Mouse (Mus musculus) CD4-positive helper T cell, adult 2 months (primary cell): ENCODE results near the gene Tescl.

Experiments used
- DNase-seq: peaks from one replicate; pipeline ENCODE4 v3.0.0-alpha.2; 2012; ENCODE audit warnings: low read depth, missing footprints, low spot score

Gene Tescl

DNA sequence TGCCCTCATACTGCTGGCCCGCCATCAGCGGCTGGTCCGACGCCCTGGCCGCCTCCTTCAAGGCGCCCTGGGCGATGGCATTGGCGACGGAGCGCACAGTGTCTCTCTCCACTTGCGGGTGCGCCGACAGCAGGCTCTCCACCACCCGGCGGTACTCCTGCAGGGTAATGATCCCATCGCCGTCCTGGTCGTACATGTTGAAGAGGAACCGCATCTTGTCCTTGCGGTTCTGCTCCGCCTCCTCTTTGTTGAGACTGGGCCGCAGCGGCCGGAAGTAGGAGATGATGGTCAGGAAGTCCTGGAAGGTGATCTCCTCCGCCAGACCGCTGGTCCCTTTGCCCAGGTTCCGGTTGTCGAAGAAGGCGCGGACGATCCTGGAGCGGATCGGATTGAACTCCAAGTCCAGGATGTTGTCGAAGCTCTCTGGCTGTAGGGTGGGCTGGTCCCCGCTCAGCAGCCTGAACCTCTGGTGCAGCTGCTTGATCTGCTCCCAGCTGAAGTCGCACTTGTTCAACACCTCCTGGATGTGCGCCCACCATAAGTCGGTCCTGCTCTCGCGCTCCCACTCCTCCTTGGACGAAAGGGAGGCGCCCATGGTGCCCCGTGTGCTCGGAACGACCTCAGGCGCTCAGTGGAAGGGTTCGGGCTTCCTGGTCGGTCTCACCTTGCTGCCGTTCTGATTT, at the start of gene Tescl:
Tescl (minus strand) TSS at position 633 of the 683 bp plus-strand sequence.
- DNase-seq = no peak

DNA sequence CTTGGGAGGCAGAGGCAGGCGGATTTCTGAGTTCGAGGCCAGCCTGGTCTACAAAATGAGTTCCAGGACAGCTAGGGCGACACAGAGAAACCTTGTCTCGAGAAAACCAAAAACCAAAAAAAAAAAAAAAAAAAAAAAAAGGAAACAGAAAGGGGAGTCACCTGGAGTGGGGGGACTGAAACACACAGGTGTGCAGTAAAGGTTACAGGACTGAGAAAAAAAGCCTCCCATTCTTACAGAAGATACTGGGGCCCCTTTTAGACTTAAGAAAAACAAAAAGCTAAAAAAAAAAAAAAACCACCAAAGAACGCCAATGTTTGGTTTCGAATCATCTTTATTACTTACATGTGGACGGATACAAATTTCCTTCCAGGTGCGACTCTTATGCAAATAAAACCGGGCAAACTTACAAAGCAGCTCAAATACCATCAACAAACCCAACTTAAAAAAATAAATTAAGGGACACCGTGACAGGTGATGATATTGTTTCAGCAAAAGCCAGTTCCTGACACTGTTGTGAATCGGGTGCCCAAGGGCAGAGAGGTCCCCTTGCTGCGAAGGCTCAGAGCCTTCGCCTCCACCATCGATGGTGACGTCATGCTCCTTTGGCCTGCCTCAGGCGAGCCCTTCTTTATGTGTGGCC, 49.1 kb upstream of the Tescl start:
- peak; percentile 59 for DNase-seq

DNA sequence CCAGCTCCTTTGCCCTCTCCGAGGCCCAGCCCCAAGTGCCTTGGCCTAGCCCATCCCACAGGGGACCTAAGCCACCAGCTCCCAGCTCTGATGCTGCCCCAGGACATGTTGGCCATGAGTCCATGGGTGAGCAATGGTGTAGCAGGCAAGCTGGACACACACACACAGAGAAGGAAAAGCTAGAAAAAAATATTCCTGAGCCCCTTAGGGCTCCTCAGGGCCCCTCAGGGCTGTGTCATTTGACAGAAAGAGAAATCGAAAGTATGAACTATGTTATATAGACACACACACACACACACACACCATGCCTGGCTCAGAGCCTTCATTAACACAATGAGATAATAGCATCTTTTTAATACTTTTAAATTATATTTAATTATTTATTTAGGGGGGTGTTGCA, 46.6 kb upstream of the Tescl start:
- DNase-seq = peak; percentile 61

DNA sequence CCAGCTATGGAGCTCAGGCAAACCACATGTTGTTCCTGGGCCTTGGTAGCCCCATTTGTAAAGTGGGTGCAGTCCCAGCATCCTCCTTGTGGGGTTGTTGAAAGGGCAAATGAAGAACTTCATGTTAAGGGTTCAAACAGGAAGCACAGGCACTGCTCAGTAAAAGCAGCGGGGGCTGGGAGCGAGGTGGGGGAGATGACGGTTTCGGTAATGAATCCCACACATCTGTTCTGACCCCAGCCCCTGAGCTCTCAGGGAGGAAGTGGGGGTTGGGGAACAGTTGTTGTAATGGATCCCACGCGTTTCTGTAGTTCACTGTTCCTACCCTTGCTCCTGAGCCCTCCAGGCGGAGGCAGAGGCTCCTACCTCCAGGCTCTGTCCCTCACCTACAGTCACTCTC, 46.2 kb upstream of the Tescl start:
- peak; percentile 81 for DNase-seq

DNA sequence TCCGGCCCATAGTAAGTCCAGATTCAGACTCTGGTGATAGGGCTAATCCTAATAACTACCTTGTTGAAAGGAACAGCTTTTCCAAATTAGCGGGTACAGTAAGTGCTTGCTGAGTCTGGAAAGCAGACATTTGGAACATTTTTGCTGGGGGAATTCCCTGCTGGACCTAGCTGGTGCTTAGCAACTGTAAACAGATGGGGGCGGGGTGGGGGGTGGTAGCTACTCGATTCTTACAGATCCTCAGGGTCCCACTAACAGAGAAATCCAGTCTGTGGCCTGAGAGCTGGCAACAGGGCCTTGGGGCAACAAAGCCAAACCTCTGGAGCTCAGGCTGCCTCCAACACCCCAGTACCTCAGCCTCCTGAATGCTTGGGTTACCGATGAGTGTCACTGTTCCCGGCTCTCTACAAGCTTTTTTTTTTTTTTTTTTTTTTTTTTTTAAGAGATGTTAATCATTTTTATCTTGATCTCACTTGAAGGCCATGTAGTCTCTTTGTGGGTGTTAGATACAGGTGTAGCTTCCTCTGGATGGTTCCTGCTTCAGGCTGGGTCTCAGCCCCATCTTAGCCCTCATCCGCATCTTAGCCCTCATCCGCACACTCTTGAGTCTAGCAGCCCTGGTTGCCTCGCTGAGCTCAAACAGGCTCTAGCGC, 44.4 kb upstream of the Tescl start:
- DNase-seq = peak; percentile 88

DNA sequence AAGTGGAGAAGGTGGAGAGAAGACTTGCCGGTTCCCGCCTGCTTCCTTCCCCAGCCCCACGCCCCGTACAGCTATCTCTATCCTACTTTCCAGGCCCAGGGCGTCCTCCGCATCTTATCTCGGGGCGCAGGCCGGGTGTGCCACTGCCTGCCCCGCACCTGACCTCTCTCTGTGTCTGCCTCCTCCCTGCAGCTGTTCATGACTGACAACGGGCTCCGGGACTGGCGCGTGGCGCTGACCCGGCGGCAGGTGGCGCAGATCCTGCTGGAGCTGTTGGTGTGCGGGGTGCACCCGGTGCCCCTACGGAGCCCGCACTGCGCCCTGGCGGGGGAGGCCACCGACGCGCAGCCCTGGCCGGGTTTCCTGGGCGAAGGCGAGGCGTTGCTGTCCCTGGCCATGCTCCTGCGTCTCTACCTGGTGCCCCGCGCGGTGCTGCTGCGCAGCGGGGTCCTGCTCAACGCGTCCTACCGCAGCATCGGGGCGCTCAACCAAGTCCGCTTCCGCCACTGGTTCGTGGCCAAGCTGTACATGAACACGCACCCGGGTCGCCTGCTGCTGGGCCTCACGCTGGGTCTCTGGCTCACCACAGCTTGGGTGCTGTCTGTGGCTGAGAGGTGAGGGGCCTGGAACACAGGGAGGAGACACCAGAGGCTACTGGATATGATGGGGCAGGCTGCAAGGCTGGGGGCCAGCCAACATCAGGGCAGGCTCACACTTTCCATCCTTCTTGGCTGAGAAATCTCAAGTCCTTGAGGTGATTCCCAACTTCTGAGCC, 43.5 kb upstream of the Tescl start:
- peak; percentile 76 for DNase-seq

DNA sequence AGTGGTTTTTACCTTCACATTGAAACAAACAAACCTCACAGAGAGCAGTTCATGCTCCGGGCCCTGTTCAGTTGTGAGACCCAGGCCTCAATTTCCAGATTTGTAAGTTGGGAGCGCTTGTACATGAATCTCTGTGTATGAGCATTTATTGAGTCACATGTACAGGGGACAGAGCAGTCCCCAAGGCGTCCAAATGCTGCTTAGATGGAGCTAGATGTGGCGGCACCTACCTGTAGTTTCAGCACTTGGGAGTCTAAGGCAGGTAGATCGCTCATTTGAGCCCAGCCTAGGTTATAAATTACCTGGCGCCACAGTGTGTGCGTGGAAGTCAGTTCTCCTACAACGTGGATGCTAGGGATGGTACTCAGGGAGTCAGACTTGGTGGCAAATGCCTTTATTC, 42.7 kb upstream of the Tescl start:
- no peak for DNase-seq

DNA sequence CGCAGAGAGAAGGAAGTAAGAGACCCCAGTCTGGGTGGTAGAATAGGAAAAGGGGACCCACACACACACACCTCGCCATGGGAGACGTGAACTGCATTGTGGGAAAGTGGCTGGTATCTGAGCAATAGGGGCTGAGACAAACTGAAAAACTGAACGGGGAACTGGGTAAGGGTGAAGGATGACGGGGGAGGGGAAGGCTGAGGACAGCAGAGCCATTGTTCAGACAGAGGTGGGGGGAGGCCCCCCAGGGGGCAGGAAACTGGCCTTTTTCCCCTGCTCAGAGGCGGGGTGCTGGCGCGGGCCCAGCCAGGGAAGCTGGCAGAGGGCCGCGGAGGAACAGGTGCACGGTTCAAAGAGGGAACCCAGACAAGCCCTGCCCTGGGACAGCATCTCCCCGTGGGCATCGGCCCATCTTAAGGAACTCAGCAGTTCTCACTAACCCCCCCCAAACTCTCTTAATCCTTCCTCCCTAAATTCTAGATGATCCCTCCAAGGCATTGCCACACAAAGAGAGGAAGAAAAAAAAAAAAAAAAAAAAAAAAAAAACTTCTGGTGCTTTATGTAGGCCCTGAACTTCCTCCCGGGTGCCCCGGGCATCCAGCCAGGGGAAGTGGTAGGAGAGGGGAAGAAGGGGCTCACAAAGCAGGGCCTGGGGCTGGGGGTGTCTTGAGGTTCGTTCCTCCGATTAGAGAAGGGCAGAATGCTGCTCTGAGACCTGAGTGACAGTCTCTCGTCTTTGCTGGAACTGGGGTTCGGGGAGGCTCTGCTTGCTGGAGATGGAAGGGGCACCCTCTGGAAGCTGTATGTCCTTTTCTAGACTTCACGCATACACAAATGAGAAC, 40.0 kb upstream of the Tescl start:
- DNase-seq = peak; percentile 88

DNA sequence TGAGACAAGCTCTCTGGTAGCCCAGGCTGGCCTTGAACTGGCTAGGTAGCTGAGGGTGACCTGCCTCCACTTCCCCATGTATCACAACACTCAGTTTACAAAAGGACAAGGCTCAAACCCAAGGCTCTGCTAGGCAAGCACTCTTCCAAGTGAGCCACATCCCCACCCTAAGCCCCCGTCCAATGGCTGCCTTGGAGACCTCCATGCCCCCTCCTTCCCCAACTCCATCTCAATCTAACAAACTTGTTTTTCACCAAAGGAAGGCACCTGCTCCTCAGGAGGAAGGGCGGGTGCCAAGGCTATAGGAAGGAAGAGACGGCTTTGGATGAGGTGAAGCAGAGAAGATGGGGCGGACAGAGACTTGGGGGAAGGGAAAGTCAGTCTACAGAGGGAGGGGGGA, 39.0 kb upstream of the Tescl start:
- no peak for DNase-seq

DNA sequence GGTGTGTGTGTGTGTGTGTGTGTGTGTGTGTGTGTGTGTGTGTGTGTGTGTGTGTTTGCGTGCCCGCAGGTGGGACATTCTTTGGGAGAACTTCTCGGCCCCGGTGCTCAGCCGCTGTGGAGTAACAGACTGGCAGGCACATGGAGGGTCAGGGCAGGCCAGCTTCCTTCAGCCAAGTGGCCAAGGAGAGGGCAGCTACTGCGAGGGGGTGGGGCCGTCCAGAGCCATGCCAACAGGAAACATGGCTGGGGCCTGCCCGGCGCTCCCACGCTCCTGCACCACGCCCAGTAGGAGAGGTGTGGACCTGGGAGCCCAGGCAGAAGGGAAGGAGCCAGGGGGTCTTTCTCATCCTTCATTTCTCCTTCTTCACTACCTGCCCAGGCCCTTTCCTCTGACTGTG, 38.6 kb upstream of the Tescl start:
- DNase-seq = peak; percentile 38

DNA sequence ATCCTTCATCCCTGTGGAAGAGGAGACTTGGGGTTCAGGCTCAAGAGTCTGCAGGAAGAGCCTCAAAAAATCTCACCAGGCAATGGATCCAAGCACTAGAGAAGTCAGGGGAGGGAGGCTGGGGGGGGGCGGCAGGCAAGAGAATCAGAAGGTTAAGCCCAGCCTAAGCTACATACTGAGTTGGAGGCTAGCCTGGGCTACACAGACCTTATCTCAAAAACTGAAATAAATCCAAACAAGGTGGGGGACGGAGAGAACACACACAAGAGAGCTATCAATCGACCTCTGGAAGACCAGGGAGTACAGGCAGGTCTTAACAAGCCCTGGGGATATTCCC, 38.0 kb upstream of the Tescl start:
- peak; percentile 41 for DNase-seq

DNA sequence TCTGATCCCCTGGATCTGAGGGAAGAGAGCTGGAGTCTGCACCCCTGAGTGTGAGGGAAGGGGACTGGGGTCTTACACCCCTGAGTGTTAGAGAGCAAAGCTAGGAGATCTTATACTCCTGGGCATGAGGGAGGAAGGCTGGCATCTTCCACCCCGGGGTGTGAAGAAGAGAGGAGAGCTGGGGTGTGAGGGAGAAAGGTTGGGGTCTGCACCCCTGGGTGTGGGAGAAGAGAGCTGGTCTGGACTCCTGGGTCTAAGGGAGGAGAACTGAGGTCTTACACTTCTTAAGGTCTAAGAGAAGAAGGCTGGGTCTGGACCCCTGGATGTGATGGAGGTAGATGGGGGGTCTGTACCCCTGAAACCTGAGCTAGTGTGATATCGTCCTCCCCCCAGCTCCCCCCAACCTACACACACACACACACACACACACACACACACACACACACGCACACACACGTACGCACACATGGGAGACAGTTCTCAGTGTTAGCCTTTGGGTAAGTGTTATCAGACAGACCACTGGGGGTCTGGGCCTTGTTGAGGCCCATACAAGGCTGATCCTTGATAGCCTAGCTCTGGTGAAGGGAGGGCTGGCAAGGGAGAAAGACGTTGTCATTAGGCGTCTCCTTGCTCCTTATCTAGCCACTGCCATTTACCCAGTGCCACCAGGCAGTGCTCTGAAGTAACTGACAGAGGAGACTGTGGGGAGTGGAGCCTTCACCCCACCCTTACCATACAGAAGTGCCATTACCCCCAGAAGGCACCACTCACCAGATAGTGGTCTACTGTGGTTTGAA, 37.5 kb upstream of the Tescl start:
- DNase-seq = peak; percentile 51

DNA sequence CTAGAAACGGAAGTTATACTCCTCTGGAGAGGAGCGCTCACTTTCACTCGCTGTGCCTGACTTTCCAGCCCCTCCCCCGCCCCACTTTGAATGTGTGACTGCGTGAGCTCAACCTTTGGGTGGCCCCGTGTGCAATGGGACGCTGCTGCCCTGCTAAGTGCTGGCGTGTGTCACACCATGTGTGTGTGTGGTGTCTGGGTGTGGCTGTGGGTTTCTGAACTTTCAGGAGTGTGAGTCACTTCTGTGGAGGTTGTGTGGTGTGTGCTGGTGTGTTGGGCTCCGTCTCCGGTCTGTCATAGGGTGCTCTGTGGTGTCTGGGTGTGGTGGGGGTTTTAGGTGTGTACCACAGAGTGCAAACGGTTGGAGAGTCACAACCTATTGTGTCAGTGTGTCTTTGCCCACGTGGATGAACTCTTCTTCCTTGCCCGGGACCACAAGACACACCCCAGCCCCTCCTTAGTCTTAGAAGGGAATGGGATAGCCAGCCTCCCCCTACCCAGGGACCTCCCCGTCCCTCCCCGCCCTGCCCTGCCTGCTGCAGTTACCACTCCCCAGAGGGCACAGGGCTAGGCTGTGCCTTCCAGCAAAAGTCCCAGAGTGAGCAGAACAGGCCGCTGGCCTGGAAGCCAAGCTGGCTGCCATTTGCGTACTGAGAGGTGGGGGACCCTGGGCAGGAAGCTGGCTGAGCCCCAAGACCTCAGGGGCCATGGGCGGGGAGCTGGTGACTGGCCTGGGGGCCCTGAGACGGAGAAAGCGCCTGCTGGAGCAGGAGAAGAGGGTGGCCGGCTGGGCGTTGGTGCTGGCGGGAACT, 36.2 kb upstream of the Tescl start, which contains the start of gene Kcnn4:
Kcnn4 (plus strand) TSS at position 533 of the 811 bp plus-strand sequence.
- DNase-seq = peak; percentile 96

DNA sequence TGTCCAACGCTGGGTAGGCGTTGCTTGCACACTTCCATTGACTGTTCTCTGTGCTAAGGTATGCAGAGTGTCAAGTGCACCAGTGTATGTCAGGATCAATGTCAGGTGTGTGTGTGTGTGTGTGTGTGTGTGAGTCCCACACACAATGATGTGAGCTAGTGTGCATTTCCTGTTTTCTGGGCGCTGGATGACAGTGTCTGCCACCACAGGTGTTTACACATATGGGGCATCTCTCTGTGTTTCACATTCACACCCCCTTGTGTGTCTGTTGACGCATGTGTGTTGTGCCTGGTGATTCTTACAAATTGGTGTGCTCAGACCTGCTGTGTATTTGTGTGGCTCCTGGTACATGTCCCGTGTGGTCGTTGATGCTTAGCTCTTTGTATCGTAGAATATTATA, 35.2 kb upstream of the Tescl start:
- DNase-seq = peak; percentile 62

DNA sequence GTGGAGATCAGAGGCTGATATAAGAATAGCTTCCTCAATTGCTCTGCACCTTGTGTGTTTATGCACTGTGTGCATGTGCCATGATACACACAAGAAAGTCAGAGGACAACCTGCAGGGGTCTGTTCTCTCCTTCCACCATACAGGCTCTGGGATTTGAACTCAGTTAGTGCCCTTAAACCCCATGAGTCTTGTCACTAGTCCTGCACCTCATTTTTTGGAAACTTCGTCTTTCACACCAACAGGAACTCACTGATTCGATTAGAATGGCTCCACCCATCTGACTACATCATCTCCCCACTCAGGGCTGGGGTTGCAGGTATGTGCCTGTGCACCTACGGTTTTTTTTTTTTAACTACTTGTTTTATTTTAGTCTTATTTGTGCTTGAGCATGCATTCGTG, 34.5 kb upstream of the Tescl start:
- DNase-seq = peak; percentile 68

DNA sequence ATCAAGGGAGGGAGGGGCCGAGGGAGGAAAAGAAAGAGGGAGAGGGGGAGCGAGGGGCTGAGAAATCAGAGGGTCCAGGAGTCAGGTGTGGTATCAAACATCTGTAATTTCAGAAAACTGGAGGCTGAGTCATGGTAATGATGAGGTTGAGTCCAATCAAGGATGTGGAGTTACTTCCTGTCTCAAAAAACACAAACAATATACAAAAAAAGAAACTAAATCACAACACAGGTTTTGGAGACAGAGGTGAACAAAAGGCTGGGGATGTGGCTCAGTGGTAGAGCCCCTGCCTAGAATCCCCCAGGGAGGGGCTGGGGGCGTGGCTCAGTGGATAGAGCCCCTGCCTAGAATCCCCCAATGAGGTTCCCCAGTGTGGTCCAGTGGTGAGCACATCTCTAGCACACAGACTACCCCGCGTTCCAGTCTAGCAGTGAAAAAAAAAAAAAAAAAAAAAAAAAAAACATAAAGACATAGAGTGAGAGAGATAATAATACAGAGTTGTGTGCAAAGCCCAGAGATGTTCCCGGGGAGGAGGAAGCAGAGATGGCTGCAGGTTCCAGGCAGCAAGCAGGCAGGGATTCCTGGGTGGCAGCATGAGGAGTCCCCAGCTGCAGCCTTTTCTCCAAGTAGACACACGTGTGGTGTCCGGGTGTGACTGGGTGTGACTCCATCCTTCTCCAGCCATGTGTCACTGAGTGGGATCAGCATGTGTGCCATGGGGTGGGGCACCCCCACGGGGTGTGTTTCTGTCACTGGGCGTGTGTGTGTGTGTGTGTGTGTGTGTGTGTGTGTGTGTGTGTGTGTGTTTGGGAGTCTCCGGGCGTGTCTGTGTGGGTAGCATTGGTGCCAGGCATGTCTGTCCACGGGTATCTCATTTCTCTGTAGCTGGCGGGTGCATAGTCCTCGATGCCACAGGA, 33.2 kb upstream of the Tescl start:
- peak; percentile 66 for DNase-seq

DNA sequence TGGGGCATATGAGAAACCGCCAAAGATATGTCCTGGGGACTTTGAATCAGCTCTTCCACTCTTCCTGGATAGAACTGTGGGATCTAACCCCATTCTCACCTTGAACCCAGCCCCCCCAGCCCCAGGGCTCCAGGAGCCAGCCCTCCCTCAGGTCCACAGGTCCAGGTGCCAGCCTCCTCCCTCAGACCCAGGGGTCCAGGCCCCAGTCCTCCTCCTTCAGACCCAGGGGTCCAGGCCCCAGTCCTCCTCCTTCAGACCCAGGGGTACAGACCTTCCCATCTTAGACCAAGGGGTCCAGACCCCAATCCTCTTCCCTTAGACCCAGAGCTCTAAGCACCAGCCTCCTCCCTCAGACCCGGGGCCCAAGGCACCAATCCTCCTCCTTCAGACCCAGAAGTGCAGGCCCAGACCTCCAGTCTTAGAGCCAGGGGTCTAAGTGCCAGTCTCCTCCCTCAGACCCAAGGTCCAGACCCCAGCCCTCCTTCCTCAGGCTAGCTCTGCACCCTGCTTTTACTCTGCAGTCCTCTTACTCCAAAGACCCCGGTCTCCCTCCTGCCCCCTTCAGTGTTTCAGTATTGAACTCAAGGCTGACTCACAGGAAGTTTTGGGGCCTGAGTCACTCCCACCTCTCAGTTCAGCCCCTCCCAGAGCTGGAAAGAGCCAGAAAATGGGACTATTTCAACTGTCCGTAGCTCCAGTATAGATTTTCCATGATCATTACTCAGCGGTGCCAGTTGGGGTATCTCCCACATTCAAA, 31.7 kb upstream of the Tescl start:
- no peak for DNase-seq

DNA sequence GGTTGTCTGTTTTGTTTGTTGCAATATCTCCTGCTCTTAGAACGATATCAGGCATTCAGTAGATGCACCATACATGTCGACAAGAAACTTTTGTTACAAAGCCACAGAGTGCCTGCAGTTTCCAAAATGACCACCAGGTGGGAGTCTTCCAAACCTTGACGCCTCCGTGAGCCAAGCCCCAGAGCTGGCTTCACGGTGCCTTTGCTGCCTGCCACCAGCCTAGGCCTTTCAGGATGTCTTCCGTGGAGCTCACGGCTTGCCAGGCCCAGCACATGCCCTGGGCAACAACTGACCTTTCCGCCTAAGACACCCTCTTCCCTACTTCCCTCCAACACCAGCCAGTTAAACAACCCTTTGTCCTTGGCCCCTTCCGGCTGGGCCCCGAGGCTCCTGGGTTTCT, 31.1 kb upstream of the Tescl start:
- DNase-seq = peak; percentile 90
